Mouse (Mus musculus) erythroblast, embryonic 14.5 days (primary cell): ENCODE results near the gene Iqgap1.

Experiments
- GATA1 ChIP-seq: IDR thresholded peaks from 2 replicates; pipeline ENCODE4 v1.6.1; 2012; ENCODE audit warnings: low read length, inconsistent platforms, mixed read lengths
- TAL1 ChIP-seq: IDR thresholded peaks from 3 replicates; pipeline ENCODE4 v1.6.1; 2012; ENCODE audit warnings: low read length, inconsistent platforms, mixed read lengths

GRCm38 (mm10) chr7:80698940-80699339 is 126.8 kb downstream of the Iqgap1 start:
- no peak for TF ChIP-seq GATA1
- no peak for TF ChIP-seq TAL1
